Mouse (Mus musculus) testis, adult 2 months (tissue): Measurements from ENCODE around the gene Efcab11. TPM values are rescaled to one million over a fixed set of nuclear protein-coding genes. Genes with fewer than 3 reads are reported as not detected.

ENCODE experiments used
- H3K27ac ChIP-seq: fragments of 200-500 bp; 2 replicates; pipeline ENCODE4 v1.5.1; 2012; ENCODE audit warnings: low read depth, low read length; ENCODE audit not compliant: control insufficient read depth, insufficient read depth
- H3K27me3 ChIP-seq: fragments of 200-500 bp; 2 replicates; pipeline ENCODE4 v1.6.1; 2012; ENCODE audit warnings: mild to moderate bottlenecking, low read length, moderate library complexity; ENCODE audit not compliant: control insufficient read depth, insufficient read depth
- H3K36me3 ChIP-seq: fragments of 200-500 bp; 2 replicates; pipeline ENCODE4 v1.6.1; 2012; ENCODE audit warnings: mild to moderate bottlenecking, low read length; ENCODE audit not compliant: control insufficient read depth, insufficient read depth
- H3K4me1 ChIP-seq: fragments of 200-500 bp; 2 replicates; pipeline ENCODE4 v1.6.1; 2012; ENCODE audit warnings: low read length; ENCODE audit not compliant: control insufficient read depth, insufficient read depth
- H3K4me3 ChIP-seq: fragments of 200-500 bp; 2 replicates; pipeline ENCODE4 v1.5.1; 2012; ENCODE audit warnings: low read depth, mild to moderate bottlenecking, low read length, moderate library complexity, mixed read lengths; ENCODE audit not compliant: control insufficient read depth
- CTCF ChIP-seq: fragments of 200-500 bp; IDR thresholded peaks from 2 replicates; pipeline ENCODE4 v1.5.1; 2012; ENCODE audit warnings: low read depth, mild to moderate bottlenecking, inconsistent platforms, low read length, moderate library complexity; ENCODE audit not compliant: control insufficient read depth, insufficient read depth, insufficient replicate concordance
- POLR2A ChIP-seq: fragments of 200-500 bp; IDR thresholded peaks from 2 replicates; pipeline ENCODE4 v1.6.1; 2012; ENCODE audit warnings: low read depth, mild to moderate bottlenecking, inconsistent platforms, low read length, moderate library complexity; ENCODE audit not compliant: control insufficient read depth
- polyA plus RNA-seq: library from polyadenylated mRNA; depleted of rRNA; stranded (reverse); fragments of >200 nt; gene quantifications from 2 replicates; pipeline ENCODE4 v1.2.3, GENCODE M21; 2012

Gene Efcab11
- polyA plus RNA-seq, 1 experiment: 7.1 TPM

GRCm38 (mm10) chr12:99694066-99694465, 190.2 kb downstream of the Efcab11 start:
- Histone ChIP-seq H3K4me1 (no peaks in the 10 kb centered on the region), H3K27ac (no peak overlapping the region), H3K36me3 (no peaks in the 10 kb centered on the region), H3K4me3 (no peak overlapping the region), H3K27me3 (no peaks in the 10 kb centered on the region)
- TF ChIP-seq CTCF (no peak), POLR2A (no peak)

- no peak overlapping the region for H3K4me3 ChIP-seq
- no peaks in the 10 kb centered on the region for H3K36me3 ChIP-seq
- no peaks in the 10 kb centered on the region for H3K27me3 ChIP-seq
- no peaks in the 10 kb centered on the region for H3K4me1 ChIP-seq
- H3K27ac ChIP-seq: no peak overlapping the region
- TF ChIP-seq CTCF (no peak), POLR2A (no peak)
Observed at GRCm38 (mm10) chr12:99686418-99686992, 197.7 kb downstream of the Efcab11 start.

DNA sequence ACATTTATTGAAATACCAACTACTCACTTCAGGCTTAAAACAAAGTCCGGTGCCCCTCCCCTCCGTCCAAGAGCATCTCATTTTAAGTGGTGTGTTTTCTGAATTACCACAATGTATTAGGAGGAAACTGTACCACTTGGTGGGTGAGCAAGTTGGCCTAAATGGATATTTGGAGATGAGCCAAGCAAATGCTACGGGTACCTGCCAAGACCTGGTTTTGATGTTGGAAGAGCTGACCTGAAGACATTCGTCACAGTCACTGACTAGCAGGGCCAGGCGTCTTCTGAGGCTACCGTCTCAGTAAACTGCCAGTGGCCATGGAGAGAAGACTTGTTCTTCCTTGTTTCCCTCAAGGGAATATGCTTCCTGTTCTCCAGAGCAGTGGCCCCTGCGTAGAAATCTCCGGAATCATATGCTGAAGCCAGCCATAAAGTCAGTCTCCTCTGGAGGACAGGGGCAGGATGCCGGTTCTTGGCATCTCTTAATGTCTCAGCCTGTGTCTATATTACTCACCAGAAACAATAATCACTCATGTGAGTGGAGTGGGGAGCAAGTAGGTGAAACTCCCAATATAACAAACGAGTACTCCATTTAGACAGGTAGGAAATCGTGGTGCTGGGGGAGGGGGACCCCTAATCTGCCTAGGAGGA, 198.7 kb downstream of the Efcab11 start:
- no peaks in the 10 kb centered on the region for H3K4me1 ChIP-seq
- no peaks in the 10 kb centered on the region for H3K36me3 ChIP-seq
- H3K27ac ChIP-seq: no peak overlapping the region
- H3K27me3 ChIP-seq: no peaks in the 10 kb centered on the region
- TF ChIP-seq POLR2A (no peak), CTCF (no peak)
- H3K4me3 ChIP-seq: no peak overlapping the region

GRCm38 (mm10) chr12:99681681-99682080, 202.6 kb downstream of the Efcab11 start:
- no peaks in the 10 kb centered on the region for H3K27me3 ChIP-seq
- no peak overlapping the region for H3K4me3 ChIP-seq
- H3K36me3 ChIP-seq: no peaks in the 10 kb centered on the region
- H3K4me1 ChIP-seq: no peaks in the 10 kb centered on the region
- no peak overlapping the region for H3K27ac ChIP-seq
- TF ChIP-seq CTCF (no peak), POLR2A (no peak)

DNA sequence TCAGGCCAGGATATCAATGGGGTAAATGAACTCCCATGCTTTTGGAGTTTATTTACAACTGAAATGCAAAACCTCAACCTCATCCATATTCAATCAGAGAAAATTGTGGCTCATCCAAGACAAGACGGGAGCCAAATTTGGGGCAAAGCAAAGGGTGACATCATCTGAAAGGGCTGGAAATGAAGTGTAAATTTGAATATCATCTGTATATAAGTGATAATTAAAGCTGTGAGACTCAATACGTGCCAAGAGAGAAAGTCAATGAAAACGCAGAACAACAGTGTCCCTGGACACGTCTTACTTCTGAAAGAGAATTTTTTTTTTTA, 212.4 kb downstream of the Efcab11 start:
- no peaks in the 10 kb centered on the region for H3K36me3 ChIP-seq
- H3K27ac ChIP-seq: no peak overlapping the region
- no peaks in the 10 kb centered on the region for H3K27me3 ChIP-seq
- H3K4me1 ChIP-seq: peaks cover 7% of the 10 kb centered on the region
- TF ChIP-seq CTCF: no peak
- TF ChIP-seq POLR2A: no peak
- no peak overlapping the region for H3K4me3 ChIP-seq

DNA sequence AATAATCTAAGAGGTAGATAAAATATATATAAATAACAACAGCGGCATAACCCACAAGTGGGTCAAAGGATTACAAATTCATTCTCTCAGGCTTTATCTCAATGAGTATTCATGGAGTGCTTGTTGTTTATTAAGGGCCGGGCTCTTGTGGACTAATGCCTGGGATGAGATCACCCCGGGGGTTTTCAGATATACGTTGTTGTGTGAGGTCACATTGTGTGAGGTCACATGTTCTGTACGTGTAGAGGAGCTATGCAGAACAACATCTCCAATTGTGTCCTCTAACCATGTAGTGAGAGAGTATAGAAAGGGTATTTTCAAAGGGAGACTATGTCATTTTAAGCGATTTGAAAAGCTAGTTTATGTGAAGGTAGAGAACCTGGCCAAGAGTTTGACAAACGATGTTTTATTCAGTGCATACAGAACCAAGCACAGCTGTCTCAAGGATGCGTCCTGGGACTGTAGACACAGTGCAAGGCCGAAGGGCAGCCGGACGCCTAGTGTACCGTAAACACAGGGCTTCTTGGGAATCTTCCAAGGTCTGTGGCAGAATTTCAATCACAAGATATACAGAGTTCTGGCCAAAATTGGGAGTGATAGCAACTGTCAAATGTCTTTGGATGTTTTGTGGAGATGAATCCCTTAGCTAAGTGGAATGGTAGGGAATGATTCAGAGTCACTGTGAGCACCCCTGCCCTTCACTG, 212.9 kb downstream of the Efcab11 start:
- no peak overlapping the region; the same call in 1 of the 2 replicates for H3K27ac ChIP-seq
- H3K27me3 ChIP-seq: no peaks in the 10 kb centered on the region
- no peaks in the 10 kb centered on the region for H3K36me3 ChIP-seq
- peaks cover 7% of the 10 kb centered on the region for H3K4me1 ChIP-seq
- TF ChIP-seq CTCF: no peak
- TF ChIP-seq POLR2A: no peak
- no peak overlapping the region for H3K4me3 ChIP-seq

DNA sequence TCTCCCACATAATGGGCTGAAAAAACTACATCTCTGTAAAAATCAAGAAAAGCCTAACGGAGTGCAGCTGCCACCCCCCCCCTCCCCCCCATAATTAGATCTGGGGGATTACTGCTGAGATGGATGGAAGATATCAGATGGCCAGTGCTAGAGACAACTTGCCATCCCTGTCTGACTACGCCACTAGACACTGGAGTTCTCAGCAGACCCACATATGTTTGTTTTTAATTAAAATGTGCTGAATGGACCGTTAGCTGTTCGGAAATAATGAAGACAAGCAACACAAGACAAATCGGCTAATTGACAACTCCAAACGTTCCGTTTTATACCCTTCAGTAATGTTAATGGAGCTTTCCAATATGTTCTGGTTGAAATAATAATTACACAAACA, 213.5 kb downstream of the Efcab11 start:
- no peak overlapping the region; the same call in 1 of the 2 replicates for H3K27ac ChIP-seq
- H3K4me3 ChIP-seq: peak overlapping the region; percentile 33
- no peaks in the 10 kb centered on the region for H3K36me3 ChIP-seq
- no peaks in the 10 kb centered on the region for H3K27me3 ChIP-seq
- no peak for TF ChIP-seq POLR2A
- no peak for TF ChIP-seq CTCF
- peaks cover 7% of the 10 kb centered on the region for H3K4me1 ChIP-seq
